Mouse (Mus musculus): ENCODE results near the gene Pdzph1.

GRCm38 (mm10) chr17:58873356-58873755 lies 117.8 kb downstream of the Pdzph1 start:
- TF ChIP-seq POLR2A (IDR thresholded peaks at IDR 0.05; ENCODE audit: extremely low read depth, insufficient read depth, low read length) = no peak
- no peak for TF ChIP-seq CTCF (IDR thresholded peaks at IDR 0.05; ENCODE audit: extremely low read depth, insufficient read depth, low read length)
